Mouse (Mus musculus) MEL (cell line): ENCODE measurements around the gene Atxn7l3. TPM values are rescaled to one million over a fixed set of nuclear protein-coding genes. Genes with fewer than 3 reads are reported as not detected.

Experiments used
- DNase-seq: peaks from one replicate; pipeline ENCODE4 v3.0.0; 2011; ENCODE audit warnings: low read depth, low spot score
- H3K27ac ChIP-seq: 2 replicates; pipeline ENCODE4 v1.5.1; 2012; ENCODE audit warnings: low read depth, mild to moderate bottlenecking, control low read depth, low read length, moderate library complexity; ENCODE audit not compliant: control insufficient read depth
- H3K27me3 ChIP-seq, 2 experiments: fragments of 150-350 bp in 1 of 2; sonication (generic) in 1 of 2; 2 replicates each; pipeline ENCODE4 v1.6.1; 2012; ENCODE audit warnings: low read length in 2 of 2, mild to moderate bottlenecking in 2 of 2, improper control_type of control experiment in 1 of 2, moderate library complexity in 1 of 2; ENCODE audit not compliant: insufficient read depth in 2 of 2, control insufficient read depth in 1 of 2
- H3K36me3 ChIP-seq, 2 experiments: 2 replicates each; pipeline ENCODE4 v1.6.1; 2012 to 2014; ENCODE audit warnings: low read length in 2 of 2, improper control_type of control experiment in 1 of 2, inconsistent platforms in 1 of 2, mild to moderate bottlenecking in 1 of 2; ENCODE audit not compliant: insufficient read depth in 2 of 2, control insufficient read depth in 1 of 2
- H3K4me1 ChIP-seq, 2 experiments: fragments of 150-350 bp in 1 of 2; sonication (generic) in 1 of 2; 2 replicates each; pipeline ENCODE4 v1.6.1; 2012; ENCODE audit warnings: low read length in 2 of 2, improper control_type of control experiment in 1 of 2, mild to moderate bottlenecking in 1 of 2; ENCODE audit not compliant: insufficient read depth in 2 of 2, control insufficient read depth in 1 of 2
- H3K4me3 ChIP-seq, 2 experiments: fragments of 150-350 bp in 1 of 2; sonication (generic) in 1 of 2; 2 replicates each; pipeline ENCODE4 v1.5.1; 2012; ENCODE audit warnings: low read depth in 2 of 2, low read length in 2 of 2, mild to moderate bottlenecking in 2 of 2, moderate library complexity in 2 of 2, control low read depth in 1 of 2, improper control_type of control experiment in 1 of 2; ENCODE audit not compliant: control insufficient read depth in 1 of 2, insufficient read depth in 1 of 2
- H3K79me2 ChIP-seq: 2 replicates; pipeline ENCODE4 v1.6.1; 2012; ENCODE audit warnings: mild to moderate bottlenecking, low read length, moderate library complexity; ENCODE audit not compliant: control insufficient read depth, poor library complexity, insufficient read depth
- H3K9ac ChIP-seq: 2 replicates; pipeline ENCODE4 v1.6.1; 2012; ENCODE audit warnings: low read depth, mild to moderate bottlenecking, control low read depth, low read length, moderate library complexity; ENCODE audit not compliant: control insufficient read depth, poor library complexity, severe bottlenecking
- H3K9me3 ChIP-seq: fragments of 150-350 bp; sonication (generic); replicated peaks from 2 replicates; pipeline ENCODE4 v1.6.1; 2012; ENCODE audit warnings: mild to moderate bottlenecking, low read length, improper control_type of control experiment, moderate library complexity; ENCODE audit not compliant: insufficient read depth
- BHLHE40 ChIP-seq: IDR thresholded peaks from 2 replicates; pipeline ENCODE4 v1.6.1; 2012; ENCODE audit warnings: low read depth, mild to moderate bottlenecking, inconsistent platforms, low read length, improper control_type of control experiment, borderline replicate concordance
- CHD1 ChIP-seq: IDR thresholded peaks from 2 replicates; pipeline ENCODE4 v1.6.1; 2012; ENCODE audit warnings: low read depth, mild to moderate bottlenecking, inconsistent platforms, low read length, improper control_type of control experiment
- EP300 ChIP-seq, 2 experiments: IDR thresholded peaks; 2 replicates each; pipeline ENCODE4 v1.6.1; 2011; ENCODE audit warnings: improper control_type of control experiment in 2 of 2, low read length in 2 of 2, low read depth in 1 of 2, mild to moderate bottlenecking in 1 of 2
- ETS1 ChIP-seq: IDR thresholded peaks from 2 replicates; pipeline ENCODE4 v1.6.1; 2012; ENCODE audit warnings: low read depth, mild to moderate bottlenecking, inconsistent platforms, low read length, improper control_type of control experiment, moderate library complexity
- GATA1 ChIP-seq: IDR thresholded peaks from 2 replicates; pipeline ENCODE4 v1.6.1; 2011; ENCODE audit warnings: low read depth, low read length, improper control_type of control experiment
- MEF2A ChIP-seq: IDR thresholded peaks from 2 replicates; pipeline ENCODE4 v1.6.1; 2014; ENCODE audit warnings: low read depth, mild to moderate bottlenecking, inconsistent platforms, low read length, improper control_type of control experiment; ENCODE audit not compliant: poor library complexity, insufficient replicate concordance, severe bottlenecking; ENCODE audit errors: extremely low read depth
- MXI1 ChIP-seq: IDR thresholded peaks from 2 replicates; pipeline ENCODE4 v1.6.1; 2011; ENCODE audit warnings: mild to moderate bottlenecking, low read depth, low read length, improper control_type of control experiment
- MYB ChIP-seq: IDR thresholded peaks from 2 replicates; pipeline ENCODE4 v1.6.1; 2011; ENCODE audit warnings: mild to moderate bottlenecking, low read depth, low read length, improper control_type of control experiment
- MYC ChIP-seq: IDR thresholded peaks from 2 replicates; pipeline ENCODE4 v1.6.1; 2011; ENCODE audit warnings: low read depth, mild to moderate bottlenecking, low read length, improper control_type of control experiment, moderate library complexity
- NRF1 ChIP-seq: IDR thresholded peaks from 2 replicates; pipeline ENCODE4 v1.6.1; 2014; ENCODE audit warnings: low read depth, mild to moderate bottlenecking, inconsistent platforms, low read length, improper control_type of control experiment, moderate library complexity; ENCODE audit not compliant: poor library complexity, insufficient read depth, severe bottlenecking
- POLR2AphosphoS2 ChIP-seq: IDR thresholded peaks from 2 replicates; pipeline ENCODE4 v1.6.1; 2011; ENCODE audit warnings: low read length, improper control_type of control experiment
- RCOR1 ChIP-seq: IDR thresholded peaks from 2 replicates; pipeline ENCODE4 v1.6.1; 2012; ENCODE audit warnings: low read depth, mild to moderate bottlenecking, inconsistent platforms, low read length, improper control_type of control experiment
- SIN3A ChIP-seq: IDR thresholded peaks from 2 replicates; pipeline ENCODE4 v1.6.1; 2012; ENCODE audit warnings: low read length, improper control_type of control experiment, inconsistent platforms
- SMC3 ChIP-seq: IDR thresholded peaks from 2 replicates; pipeline ENCODE4 v1.6.1; 2011; ENCODE audit warnings: low read depth, low read length, improper control_type of control experiment
- USF2 ChIP-seq, 2 experiments: IDR thresholded peaks; 2 replicates each; pipeline ENCODE4 v1.6.1; 2011 to 2012; ENCODE audit warnings: improper control_type of control experiment in 2 of 2, low read length in 2 of 2, borderline replicate concordance in 1 of 2, inconsistent platforms in 1 of 2, low read depth in 1 of 2, mild to moderate bottlenecking in 1 of 2; ENCODE audit not compliant: insufficient read depth in 1 of 2
- ZC3H11A ChIP-seq: IDR thresholded peaks from 2 replicates; pipeline ENCODE4 v1.6.1; 2012; ENCODE audit warnings: low read depth, mild to moderate bottlenecking, inconsistent platforms, low read length, improper control_type of control experiment
- ZKSCAN1 ChIP-seq: IDR thresholded peaks from 2 replicates; pipeline ENCODE4 v1.6.1; 2012; ENCODE audit warnings: low read depth, mild to moderate bottlenecking, inconsistent platforms, low read length, improper control_type of control experiment, moderate library complexity
- ZMIZ1 ChIP-seq: IDR thresholded peaks from 2 replicates; pipeline ENCODE4 v1.6.1; 2012; ENCODE audit warnings: low read depth, mild to moderate bottlenecking, inconsistent platforms, low read length, improper control_type of control experiment, moderate library complexity
- ZNF384 ChIP-seq: IDR thresholded peaks from 2 replicates; pipeline ENCODE4 v1.6.1; 2012; ENCODE audit warnings: low read depth, mild to moderate bottlenecking, inconsistent platforms, low read length, improper control_type of control experiment
- polyA plus RNA-seq, 2 experiments: library from polyadenylated mRNA; stranded (reverse) in 1 of 2; unstranded in 1 of 2; fragments of >175 nt in 1 of 2; fragments of >200 nt in 1 of 2; gene quantifications; 2 replicates each; pipeline versions ENCODE4 v1.2.1 to v1.2.4; 2012; ENCODE audit warnings: low replicate concordance in 2 of 2, low read depth in 1 of 2; ENCODE audit not compliant: insufficient read length in 2 of 2, insufficient read depth in 1 of 2, missing spikeins in 1 of 2
- total RNA-seq: library from RNA; depleted of rRNA; stranded (reverse); fragments of 300-350 nt; gene quantifications from 2 replicates; pipeline ENCODE4 v1.2.3, GENCODE M21; 2012

The Atxn7l3 gene
- total and polyA plus RNA-seq, 3 experiments, result 39.4 to 53.0 (median 46.7) TPM

DNA sequence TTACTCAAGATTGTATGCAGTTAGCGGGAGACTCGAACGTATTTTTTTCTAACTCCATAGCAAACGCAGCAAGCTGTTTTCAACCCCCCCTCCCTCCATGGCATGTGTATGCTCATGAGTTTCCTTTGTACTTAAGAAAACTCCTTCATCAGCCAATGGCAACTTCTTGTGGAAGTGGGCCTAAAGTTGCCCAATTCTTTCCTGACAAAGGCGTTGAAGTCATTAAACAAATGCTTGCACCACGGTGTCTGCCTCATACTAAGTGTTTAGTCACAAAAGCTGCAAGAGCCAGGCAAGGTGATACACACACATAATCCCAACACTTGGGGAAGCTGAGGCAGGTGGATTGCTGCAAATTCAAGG is 50.2 kb downstream of the Atxn7l3 start:
- no peaks in the 10 kb centered on the region for H3K9me3 ChIP-seq
- peak; percentile 34 for DNase-seq
- no peaks in the 10 kb centered on the region for H3K27me3 ChIP-seq
- H3K79me2 ChIP-seq, result peaks cover 11% of the 10 kb centered on the region
- no peak overlapping the region for H3K9ac ChIP-seq
- H3K27ac ChIP-seq, result no peak overlapping the region
- no peak for TF ChIP-seq USF2 (IDR thresholded peaks at IDR 0.05; ENCODE audit: borderline replicate concordance in 1 of 2, insufficient read depth in 1 of 2, low read depth in 1 of 2, low read length in 2 of 2)
- TF ChIP-seq RCOR1, result no peak
- TF ChIP-seq ZC3H11A, result no peak
- TF ChIP-seq ZKSCAN1, result no peak
- TF ChIP-seq EP300 (IDR thresholded peaks at IDR 0.05; ENCODE audit: low read depth in 1 of 2, low read length in 2 of 2), result no peak
- TF ChIP-seq GATA1, result no peak
- TF ChIP-seq BHLHE40, result no peak
- TF ChIP-seq ZMIZ1, result no peak
- no peak overlapping the region for H3K4me3 ChIP-seq
- peaks cover 0 to 22% of the 10 kb centered on the region in 2 experiments for H3K4me1 ChIP-seq
- peaks cover 2 to 19% of the 10 kb centered on the region in 2 experiments; a peak in 3 of 4 replicates for H3K36me3 ChIP-seq

DNA sequence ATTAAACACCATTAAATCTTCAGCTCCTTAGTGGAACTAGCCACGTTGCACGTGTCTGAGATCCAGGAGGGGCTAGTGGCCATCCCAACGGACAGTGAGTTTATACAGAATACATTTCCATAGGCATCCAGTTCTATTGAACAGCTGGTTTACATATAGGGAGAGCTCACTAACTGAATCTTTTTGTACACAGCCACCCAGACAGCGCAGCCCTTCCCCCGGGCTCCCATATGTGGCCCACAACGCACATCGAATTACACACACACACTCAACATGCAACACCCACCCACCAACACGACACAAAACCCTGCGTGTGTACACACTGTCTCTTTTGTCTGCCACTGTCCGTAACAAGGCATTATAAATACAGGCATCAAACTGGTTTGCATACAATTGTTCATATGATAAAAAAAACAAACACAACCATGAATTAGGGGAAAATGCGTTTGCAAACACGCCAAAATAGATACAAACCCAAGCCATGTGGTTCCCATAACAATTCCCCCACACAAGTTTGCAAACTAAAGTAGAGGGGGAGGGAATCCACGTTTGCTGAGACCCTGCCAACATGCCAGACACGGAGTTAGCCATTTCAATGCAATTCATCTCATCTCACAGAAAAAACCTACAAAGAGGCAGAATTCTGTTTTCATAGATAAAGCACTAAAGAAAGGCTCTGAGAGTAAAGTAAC is 50.7 kb downstream of the Atxn7l3 start:
- Histone ChIP-seq H3K4me3 (peak overlapping the region; percentile 48 to 49), H3K9ac (peak overlapping the region; percentile 69)
- TF ChIP-seq MYB (no peak), NRF1 (no peak), MYC (0 out of 2 replicates have a peak, but pooled peaks have one; percentile 26), SIN3A (no peak), CHD1 (no peak), MEF2A (no peak), SMC3 (no peak), ETS1 (no peak), MXI1 (peak; percentile 12; the same call in 1 of the 2 replicates), POLR2AphosphoS2 (no peak), ZNF384 (0 out of 2 replicates have a peak, but pooled peaks have one; percentile 13)

More for the DNA sequence above, 50.7 kb downstream of the Atxn7l3 start:
- Histone ChIP-seq H3K27me3 (no peaks in the 10 kb centered on the region), H3K79me2 (peaks cover 11% of the 10 kb centered on the region), H3K9me3 (no peaks in the 10 kb centered on the region), H3K27ac (peak overlapping the region; percentile 58), H3K4me1 (peaks cover 0 to 22% of the 10 kb centered on the region in 2 experiments), H3K36me3 (peaks cover 0 to 19% of the 10 kb centered on the region in 2 experiments; a peak in 2 of 4 replicates)
- no peak for DNase-seq
